Mouse (Mus musculus): ENCODE results near the gene Dock3.

DNA sequence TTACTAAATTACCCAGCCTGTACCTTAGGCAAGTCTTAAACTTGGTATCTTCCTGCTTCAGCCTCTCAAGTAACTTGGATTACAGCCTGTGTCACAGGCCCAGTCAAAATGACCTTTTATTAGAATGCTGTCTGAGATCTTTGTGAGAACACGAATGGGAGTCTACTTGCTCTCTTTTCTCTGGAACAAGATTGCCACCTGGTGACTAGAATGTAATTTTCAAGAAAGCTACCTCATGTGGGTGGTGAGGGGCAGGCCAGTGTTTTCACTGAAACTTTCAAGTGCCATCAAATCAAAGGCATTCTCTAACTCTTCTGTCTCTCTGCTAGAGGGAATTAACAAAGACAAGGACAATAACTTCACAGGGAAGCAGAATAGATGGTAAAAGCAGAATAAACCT is 317.9 kb downstream of the Dock3 start:
- TF ChIP-seq POLR2A (IDR thresholded peaks at IDR 0.05; ENCODE audit: insufficient read depth, low read depth, low read length) (no peak), CTCF (IDR thresholded peaks at IDR 0.05; ENCODE audit: insufficient read depth, low read depth, low read length) (no peak)
